8 mouse cellular contexts compared by ENCODE assay signal in genomic region chrX:113185230-113185985, GRCm38 (mm10). TPM values are rescaled to one million over a fixed set of nuclear protein-coding genes. Genes with fewer than 3 reads are reported as not detected.
A peak's percentile ranks its signal among the peaks of the same experiment; 100 is the strongest.
DNase-seq lines count a peak whose midpoint lies in the region; ATAC-seq lines count a peak whose summit lies in the region.

Gene Chm (minus strand): TSS chrX:113185517.

- peak; percentile 96 for ATAC-seq in midbrain, embryonic 11.5 days (ENCODE audit: low FRiP score)

- H3K9me3 ChIP-seq in embryonic facial prominence, embryonic 10.5 days, result no peaks in the 10 kb centered on the region
- no peaks in the 10 kb centered on the region for H3K9me3 ChIP-seq in midbrain, embryonic 11.5 days (ENCODE audit: control insufficient read depth, low read length)

- H3K4me1 ChIP-seq in embryonic facial prominence, embryonic 10.5 days, result no peaks in the 10 kb centered on the region
- H3K4me1 ChIP-seq in midbrain, embryonic 11.5 days (ENCODE audit: control insufficient read depth, insufficient read depth, low read length), result no peaks in the 10 kb centered on the region

- WGBS in embryonic facial prominence, embryonic 10.5 days, result 12% methylated on average over 21 of the region's 21 CpGs
- 13% methylated on average over 21 of the region's 21 CpGs for WGBS in midbrain, embryonic 11.5 days

- H3K27ac ChIP-seq in embryonic facial prominence, embryonic 10.5 days (replicated peaks), result peak within 1 kb of the TSS; percentile 86
- peak within 1 kb of the TSS; percentile 59; the same call in 1 of the 2 replicates for H3K27ac ChIP-seq in midbrain, embryonic 11.5 days (ENCODE audit: low read depth, low read length)

- peak within 1 kb of the TSS; percentile 48 for H3K4me2 ChIP-seq in midbrain, embryonic 11.5 days

- no peaks in the 10 kb centered on the region for H3K27me3 ChIP-seq in embryonic facial prominence, embryonic 10.5 days (replicated peaks; ENCODE audit: low read depth, poor library complexity, severe bottlenecking)
- H3K27me3 ChIP-seq in midbrain, embryonic 11.5 days (ENCODE audit: control insufficient read depth, insufficient read depth, low read length), result no peaks in the 10 kb centered on the region

- no peaks in the 10 kb centered on the region for H3K36me3 ChIP-seq in embryonic facial prominence, embryonic 10.5 days (replicated peaks)
- no peaks in the 10 kb centered on the region for H3K36me3 ChIP-seq in midbrain, embryonic 11.5 days (ENCODE audit: control insufficient read depth, insufficient read depth, low read length)

- DNase-seq in 416B (ENCODE audit: low read depth), result peak; percentile 87
- peak; percentile 52 for DNase-seq in adrenal gland, postnatal 14 days
- DNase-seq in embryonic facial prominence, embryonic 10.5 days (ENCODE audit: low spot score), result peak; percentile 65
- peak; percentile 96 for DNase-seq in heart, adult 11 months
- DNase-seq in kidney, adult 11 months, result peak; percentile 58
- DNase-seq in left cerebral cortex, postnatal 4 days, result peak; percentile 38
- DNase-seq in midbrain, embryonic 11.5 days (ENCODE audit: low spot score, missing footprints), result peak; percentile 94
- peak; percentile 43 for DNase-seq in right cerebral cortex, postnatal 4 days

- H3K9ac ChIP-seq in midbrain, embryonic 11.5 days (ENCODE audit: low read length), result peak within 1 kb of the TSS; percentile 50

- H3K4me3 ChIP-seq in embryonic facial prominence, embryonic 10.5 days, result peak within 1 kb of the TSS; percentile 62
- H3K4me3 ChIP-seq in midbrain, embryonic 11.5 days (ENCODE audit: low read depth, low read length), result peak within 1 kb of the TSS; percentile 47

- intact Hi-C loops in left cerebral cortex, postnatal 4 days (cut with DNase I), result no loop called here

RNA-seq across cellular contexts. Expression of gene Chm, which starts in this region (rescaled TPM):
- 14.5 and 15.9 TPM in 2 replicates for total RNA-seq in adrenal gland, postnatal 14 days (2021)
- 12.1 and 14.2 TPM in 2 replicates for polyA plus RNA-seq in embryonic facial prominence, embryonic 10.5 days (2016; fragmentation: Nextera tagmentation; extraction: Ambion mirVana)
- 10 to 100 TPM; 28.0 to 30.8 TPM for total RNA-seq in left cerebral cortex, postnatal 4 days (2021)
- polyA plus RNA-seq in midbrain, embryonic 11.5 days (2014; fragmentation: Nextera tagmentation; extraction: Ambion mirVana), result 19.8 and 22.6 TPM in 2 replicates

Comparison
In these comparisons a context has a peak if more than half of its experiments do, and no peak if none do; other contexts are left out.
1. Peak in every context shown above with its lines: DNase-seq, ATAC-seq, H3K4me3 ChIP-seq and H3K27ac ChIP-seq.
2. DNase-seq: peak in every context shown above with its lines; median percentile 96 in heart, adult 11 months; 94 in midbrain, embryonic 11.5 days; 87 in 416B; 65 in embryonic facial prominence, embryonic 10.5 days; 58 in kidney, adult 11 months; 52 in adrenal gland, postnatal 14 days; 43 in right cerebral cortex, postnatal 4 days; 38 in left cerebral cortex, postnatal 4 days.